Mouse (Mus musculus) intestine, embryonic 16.5 days (tissue): ENCODE results near the gene Zbtb37. TPM values are rescaled to one million over a fixed set of nuclear protein-coding genes. Genes with fewer than 3 reads are reported as not detected.
A peak's percentile ranks its signal among the peaks of the same experiment; 100 is the strongest.

ENCODE experiments used
- ATAC-seq: fragments of 200-750 bp; cut with Nextera tagmentation; 2 replicates; pipeline ENCODE4 v1.8.0; 2017; ENCODE audit warnings: moderate TSS enrichment, moderate library complexity
- H3K27ac ChIP-seq: fragments of 300-500 bp; sonication (generic); 2 replicates; pipeline ENCODE4 v1.5.1; 2014; ENCODE audit warnings: mild to moderate bottlenecking, low read length
- H3K27me3 ChIP-seq: fragments of 300-500 bp; sonication (generic); replicated peaks from 2 replicates; pipeline ENCODE4 v1.6.1; 2014; ENCODE audit warnings: low read length, control low read depth, mixed read lengths; ENCODE audit not compliant: control insufficient read depth, insufficient read depth
- H3K36me3 ChIP-seq: fragments of 300-500 bp; sonication (generic); 2 replicates; pipeline ENCODE4 v1.6.1; 2014; ENCODE audit warnings: low read length, control low read depth; ENCODE audit not compliant: control insufficient read depth, insufficient read depth
- H3K4me1 ChIP-seq: fragments of 300-500 bp; sonication (generic); 2 replicates; pipeline ENCODE4 v1.6.1; 2014; ENCODE audit warnings: low read length, control low read depth, mixed read lengths; ENCODE audit not compliant: control insufficient read depth, insufficient read depth
- H3K4me2 ChIP-seq: fragments of 300-500 bp; sonication (generic); 2 replicates; pipeline ENCODE4 v1.6.1; 2014; ENCODE audit warnings: low read depth, low read length, control low read depth
- H3K4me3 ChIP-seq: fragments of 300-500 bp; sonication (generic); 2 replicates; pipeline ENCODE4 v1.5.1; 2014; ENCODE audit warnings: mild to moderate bottlenecking, low read length
- H3K9ac ChIP-seq: fragments of 300-500 bp; sonication (generic); 2 replicates; pipeline ENCODE4 v1.6.1; 2014; ENCODE audit warnings: low read depth, low read length
- H3K9me3 ChIP-seq: fragments of 300-500 bp; sonication (generic); 2 replicates; pipeline ENCODE4 v1.6.1; 2016; ENCODE audit warnings: low read length, control low read depth; ENCODE audit not compliant: control insufficient read depth
- WGBS: fragments of 180-500 bp; shearing (Covaris S2); extraction: QIAGEN DNeasy Blood & Tissue Kit; methylation state at CpG from one replicate; pipeline ENCODE4 v1.1.7; 2014; 5-methylcytosine and 5-hydroxymethylcytosine counted together
- polyA plus RNA-seq: library from polyadenylated mRNA; unstranded; fragments of >200 nt; fragmentation: Nextera tagmentation; extraction: Ambion mirVana; gene quantifications from 2 replicates; pipeline ENCODE4 v1.2.1, GENCODE M21; 2015

Zbtb37 gene
- polyA plus RNA-seq, result 3.4 and 4.3 TPM in 2 replicates

DNA sequence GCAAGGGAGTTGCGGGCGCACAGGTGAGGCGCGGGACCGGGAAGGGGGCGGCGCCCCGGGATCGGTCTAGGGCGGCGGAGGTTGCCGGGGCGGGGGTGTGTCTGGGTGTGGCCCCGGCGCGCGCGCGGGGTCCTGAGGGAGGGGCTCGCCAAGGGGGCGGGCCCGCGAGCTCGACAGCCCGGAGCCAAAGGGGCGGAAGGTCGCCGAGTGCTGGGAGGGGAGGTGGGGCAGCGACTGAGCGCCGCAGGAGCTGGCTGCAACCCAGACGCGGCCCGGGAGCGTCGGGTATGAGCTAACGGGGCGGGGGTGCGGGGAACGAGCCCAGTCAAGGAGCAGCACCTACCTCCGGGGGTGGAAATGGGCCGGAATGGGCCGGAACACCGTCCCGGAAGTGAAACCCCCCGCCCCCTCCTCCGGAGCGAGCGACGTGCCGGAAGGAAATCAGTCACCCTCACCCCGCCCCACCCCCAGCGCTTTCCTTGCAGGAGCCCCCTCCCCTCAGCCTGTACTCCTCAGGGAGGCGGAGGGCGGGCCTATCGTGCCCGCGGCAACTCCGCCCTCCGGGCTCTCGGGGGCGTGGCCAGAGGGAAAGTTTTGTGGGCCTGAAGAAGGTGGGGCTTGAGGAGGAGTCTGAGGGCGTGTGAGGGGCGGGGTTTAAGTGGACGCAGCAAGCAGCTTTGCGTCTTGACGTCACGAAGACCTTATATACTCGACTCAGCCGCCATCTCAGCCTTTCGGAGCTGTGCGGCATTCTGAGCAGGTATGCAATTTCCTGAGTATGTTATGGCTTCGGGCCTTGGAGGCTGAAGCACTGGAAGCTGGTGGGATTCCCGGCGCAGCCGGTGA, at the start of gene Zbtb37:
Gene Zbtb37, minus strand, starts transcription at position 415 of the 846 bp plus-strand sequence.
- Histone ChIP-seq H3K27ac (peak within 1 kb of the TSS; percentile 97), H3K27me3 (no peaks in the 10 kb centered on the region), H3K4me3 (peak within 1 kb of the TSS; percentile 87), H3K36me3 (peaks cover 11% of the 10 kb centered on the region; the same call in 1 of the 2 replicates), H3K9ac (peak within 1 kb of the TSS; percentile 94), H3K4me2 (peak within 1 kb of the TSS; percentile 72), H3K9me3 (no peaks in the 10 kb centered on the region), H3K4me1 (peaks cover 8% of the 10 kb centered on the region)
- ATAC-seq, result peak; percentile 89
- WGBS, result under 1% methylated on average over 74 of the region's 76 CpGs

DNA sequence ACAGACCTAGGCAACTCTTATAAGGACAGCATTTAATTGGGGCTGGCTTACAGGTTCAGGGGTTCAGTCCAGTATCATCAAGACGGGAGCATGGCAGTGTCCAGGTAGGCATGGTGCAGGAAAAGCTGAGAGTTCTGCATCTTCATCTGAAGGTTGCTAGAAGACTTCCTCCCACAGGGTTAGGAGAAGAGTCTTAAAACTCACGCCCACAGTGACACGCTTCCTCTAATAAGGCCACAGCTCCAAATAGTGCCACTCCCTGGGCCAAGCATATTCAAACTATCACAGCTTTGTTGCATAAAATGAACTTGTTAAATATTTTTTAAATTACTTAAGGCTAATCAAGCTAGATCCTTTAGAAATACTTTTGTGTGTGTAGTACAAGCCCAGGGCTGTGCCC, 42.6 kb upstream of the Zbtb37 start:
- no peak overlapping the region for H3K4me2 ChIP-seq
- peaks cover 18% of the 10 kb centered on the region for H3K4me1 ChIP-seq
- H3K27ac ChIP-seq, result no peak overlapping the region
- H3K36me3 ChIP-seq, result no peaks in the 10 kb centered on the region
- H3K27me3 ChIP-seq, result no peaks in the 10 kb centered on the region
- H3K4me3 ChIP-seq, result no peak overlapping the region
- 91% methylated on average over 3 of the region's 3 CpGs for WGBS
- H3K9me3 ChIP-seq, result no peaks in the 10 kb centered on the region
- ATAC-seq, result no peak
- no peak overlapping the region for H3K9ac ChIP-seq

- Histone ChIP-seq H3K27me3 (no peaks in the 10 kb centered on the region), H3K4me3 (peak overlapping the region; percentile 15), H3K4me2 (no peak overlapping the region), H3K9ac (no peak overlapping the region), H3K27ac (no peak overlapping the region), H3K36me3 (no peaks in the 10 kb centered on the region), H3K4me1 (peaks cover 22% of the 10 kb centered on the region), H3K9me3 (no peaks in the 10 kb centered on the region)
- ATAC-seq, result peak; percentile 86
- 63% methylated on average over 6 of the region's 6 CpGs for WGBS
These were observed 41.6 kb upstream of the Zbtb37 start for GRCm38 (mm10) chr1:161076238-161076637.

DNA sequence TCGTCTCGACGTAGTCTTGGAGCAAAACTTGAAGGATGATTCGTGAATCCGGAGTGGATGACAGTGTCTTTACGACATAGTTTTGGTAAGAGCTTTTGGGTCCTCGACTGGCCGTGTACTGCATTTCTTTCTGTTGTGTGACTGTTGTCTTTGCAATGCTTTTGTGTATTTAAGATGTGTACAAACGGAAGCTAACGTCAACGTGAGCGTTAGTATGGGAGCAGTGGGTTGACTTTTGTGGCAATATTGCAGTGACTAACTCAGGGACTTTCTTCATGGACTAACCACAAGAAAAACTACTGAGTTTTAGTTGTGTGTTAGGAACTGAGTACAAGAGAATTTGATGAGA, 36.6 kb upstream of the Zbtb37 start:
- Histone ChIP-seq H3K9ac (peak overlapping the region; percentile 85), H3K4me2 (peak overlapping the region; percentile 79), H3K27me3 (no peaks in the 10 kb centered on the region), H3K36me3 (no peaks in the 10 kb centered on the region), H3K4me1 (peaks cover 25% of the 10 kb centered on the region), H3K27ac (peak overlapping the region; percentile 76), H3K4me3 (peak overlapping the region; percentile 80), H3K9me3 (no peaks in the 10 kb centered on the region)
- WGBS, result under 1% methylated on average over 12 of the region's 12 CpGs
- ATAC-seq, result no peak

DNA sequence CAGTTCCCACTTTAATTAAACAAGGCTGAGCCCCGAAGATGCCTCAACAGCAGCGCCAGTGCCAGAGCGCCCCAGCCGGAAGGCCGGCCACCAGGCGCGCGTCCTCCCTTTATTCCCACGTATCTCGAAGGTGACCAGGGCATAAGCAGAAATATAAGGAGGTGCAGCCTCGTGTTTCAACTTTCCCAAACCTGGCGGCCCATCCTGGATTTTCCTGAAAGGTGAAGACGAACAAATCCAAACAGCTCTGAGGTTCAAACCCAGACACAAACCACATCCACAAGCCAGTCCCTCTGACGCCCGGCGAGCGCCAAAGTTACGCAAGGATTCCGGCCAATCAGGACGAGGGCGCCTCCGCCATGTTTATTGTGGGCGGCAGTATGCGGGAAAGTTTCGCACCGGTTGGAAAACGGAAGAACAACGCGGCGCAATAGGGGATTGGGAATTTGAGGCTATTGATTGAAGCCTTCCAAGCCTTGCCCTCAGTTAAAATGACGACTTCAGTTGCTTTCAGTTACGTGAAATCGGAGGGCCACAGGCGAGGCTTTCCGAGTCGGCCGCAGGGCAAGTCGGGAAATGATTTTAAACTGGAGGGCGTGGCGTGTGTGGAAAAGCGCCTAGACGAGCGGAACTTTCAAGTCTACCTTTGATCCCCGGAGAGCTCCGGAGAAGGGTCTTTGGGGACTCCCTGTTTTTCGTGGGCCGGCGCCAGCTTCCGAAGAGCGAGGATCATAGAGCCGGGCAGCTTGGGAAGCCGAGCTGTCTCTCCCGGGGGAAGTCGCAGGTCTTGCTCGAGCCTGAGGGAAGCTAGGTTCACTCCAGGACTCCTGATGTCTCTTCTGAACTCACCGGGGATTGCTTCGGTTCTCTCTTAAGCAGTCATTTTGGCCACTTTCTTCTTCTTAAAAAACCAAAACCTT, 36.0 kb upstream of the Zbtb37 start, which contains the start of the genes Dars2 and Cenpl:
Gene Dars2, minus strand, starts transcription at position 307 of the 920 bp plus-strand sequence.
Gene Cenpl, plus strand, starts transcription at position 362 of the 920 bp plus-strand sequence.
- peak within 1 kb of the TSS; percentile 85 for H3K9ac ChIP-seq
- peak within 1 kb of the TSS; percentile 76 for H3K27ac ChIP-seq
- under 1% methylated on average over 57 of the region's 57 CpGs for WGBS
- peak within 1 kb of the TSS; percentile 82 for H3K4me2 ChIP-seq
- peak; percentile 96 for ATAC-seq
- no peaks in the 10 kb centered on the region for H3K27me3 ChIP-seq
- no peaks in the 10 kb centered on the region for H3K36me3 ChIP-seq
- H3K4me3 ChIP-seq, result peak within 1 kb of the TSS; percentile 80
- H3K9me3 ChIP-seq, result no peaks in the 10 kb centered on the region
- peaks cover 25% of the 10 kb centered on the region for H3K4me1 ChIP-seq

- no peaks in the 10 kb centered on the region for H3K27me3 ChIP-seq
- no peak overlapping the region for H3K4me2 ChIP-seq
- 82% methylated on average over 1 of the region's 1 CpGs for WGBS
- H3K9ac ChIP-seq, result no peak overlapping the region
- H3K4me1 ChIP-seq, result no peaks in the 10 kb centered on the region
- no peak for ATAC-seq
- no peak overlapping the region for H3K27ac ChIP-seq
- H3K9me3 ChIP-seq, result no peaks in the 10 kb centered on the region
- no peak overlapping the region for H3K4me3 ChIP-seq
- no peaks in the 10 kb centered on the region for H3K36me3 ChIP-seq
These were observed 28.7 kb upstream of the Zbtb37 start for GRCm38 (mm10) chr1:161063351-161063750.

DNA sequence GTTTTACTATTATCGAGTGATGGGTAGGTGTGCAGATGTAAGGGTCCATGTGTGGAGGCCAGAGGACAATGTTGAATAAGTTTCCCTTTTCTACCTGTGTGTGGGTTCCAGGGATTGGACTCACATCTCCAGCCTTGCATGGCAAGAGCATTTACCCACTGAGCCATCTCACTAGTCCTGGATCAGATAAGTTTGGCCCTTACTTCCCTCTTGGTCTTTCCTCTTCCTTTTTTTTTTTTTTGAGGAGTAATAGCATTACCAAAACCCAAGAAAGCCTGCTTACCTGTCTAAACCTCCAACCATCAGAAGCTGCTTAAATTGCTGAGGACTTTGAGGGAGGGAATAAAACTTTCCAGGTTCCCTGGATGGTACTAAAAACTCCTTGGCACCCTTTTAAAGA, 22.5 kb upstream of the Zbtb37 start:
- Histone ChIP-seq H3K4me2 (no peak overlapping the region), H3K4me1 (no peaks in the 10 kb centered on the region), H3K9me3 (no peaks in the 10 kb centered on the region), H3K9ac (no peak overlapping the region), H3K27me3 (no peaks in the 10 kb centered on the region), H3K36me3 (0 out of 2 replicates have a peak, but pooled peaks cover under 1% of the 10 kb centered on the region), H3K4me3 (no peak overlapping the region), H3K27ac (no peak overlapping the region)
- WGBS, result 96% methylated on average over 1 of the region's 1 CpGs
- ATAC-seq, result no peak

DNA sequence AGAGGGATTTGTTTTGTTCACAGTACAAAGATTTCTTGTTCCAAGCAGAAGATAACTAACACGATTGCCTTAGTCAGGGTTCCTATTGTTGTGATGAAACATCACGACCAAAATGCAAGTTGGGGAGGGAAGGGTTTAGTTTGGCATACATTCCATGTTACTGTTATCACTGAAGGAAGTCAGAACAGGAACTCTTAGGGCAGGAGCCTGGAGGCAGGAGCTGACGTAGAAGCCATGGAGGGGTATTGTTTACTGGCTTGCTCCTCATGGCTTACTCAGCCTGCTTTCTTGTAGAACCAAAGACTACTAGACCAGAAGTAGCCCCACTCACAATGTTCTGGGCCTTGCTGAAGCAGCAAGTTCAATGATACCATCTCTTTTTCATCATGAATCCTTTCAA, 12.3 kb upstream of the Zbtb37 start:
- Histone ChIP-seq H3K4me1 (no peaks in the 10 kb centered on the region), H3K27ac (no peak overlapping the region), H3K4me3 (no peak overlapping the region), H3K9me3 (no peaks in the 10 kb centered on the region), H3K9ac (no peak overlapping the region), H3K27me3 (no peaks in the 10 kb centered on the region), H3K4me2 (no peak overlapping the region), H3K36me3 (peaks cover 1% of the 10 kb centered on the region; the same call in 1 of the 2 replicates)
- WGBS, result 83% methylated on average over 3 of the region's 3 CpGs
- ATAC-seq, result no peak
